ENCODE assay signal across 20 mouse cellular contexts in the genomic region with DNA sequence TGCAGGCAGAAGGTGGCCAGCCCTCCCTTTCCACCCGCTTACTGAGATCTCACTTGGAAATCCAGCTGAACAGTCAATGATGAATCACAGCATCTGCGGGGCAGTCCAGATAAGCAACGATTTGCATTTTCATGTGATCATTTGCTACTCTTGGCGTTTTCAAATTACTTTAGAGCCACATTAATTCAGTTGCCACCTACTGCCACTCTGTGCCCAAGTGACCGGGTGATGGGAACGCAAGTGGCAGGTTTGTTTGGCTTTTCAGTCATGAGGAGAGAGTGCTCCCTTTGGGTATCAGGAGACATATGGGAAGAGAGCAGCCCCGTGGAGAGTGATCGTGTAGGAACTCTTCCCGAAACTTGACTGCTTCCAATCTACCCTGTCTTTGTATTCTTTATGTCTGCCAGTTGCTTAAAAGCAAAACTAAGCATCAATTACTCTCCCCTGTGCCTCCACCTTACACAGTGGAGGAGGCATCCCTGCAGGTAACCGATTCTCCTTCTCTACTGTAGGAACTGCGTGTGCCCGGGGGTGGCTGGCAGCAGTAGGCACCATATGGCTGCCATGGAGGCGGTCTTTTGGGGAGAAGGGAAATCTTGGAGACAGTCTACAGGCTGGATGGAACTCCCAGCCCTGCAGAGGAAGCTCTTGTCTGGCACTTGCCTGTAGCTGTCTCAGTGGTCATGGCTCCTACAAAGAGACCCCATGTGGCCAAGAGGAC.
DNase-seq lines count a peak whose midpoint lies in the region; ATAC-seq and TF ChIP-seq lines count a peak whose summit lies in the region.
"Had no signal": no experiment of that assay in that cellular context is flagged by ENCODE, and none has a peak within 500 bp of the region (broad histone marks: within the 10 kb centered on the region; RNA-seq: fewer than 3 reads in every experiment).

No protein-coding gene starts in this region.

- TF ChIP-seq CTCF in cerebellum, adult 2 months (IDR thresholded peaks at IDR 0.05; ENCODE audit: borderline replicate concordance, insufficient read depth, low read depth, low read length) = no peak

- TF ChIP-seq POLR2A in cerebellum, adult 2 months (IDR thresholded peaks at IDR 0.05; ENCODE audit: borderline replicate concordance, insufficient read depth, low read length) = no peak

- no peaks in the 10 kb centered on the region for H3K27me3 ChIP-seq in cerebellum, adult 2 months (ENCODE audit: control insufficient read depth, insufficient read depth, low read length)
- H3K27me3 ChIP-seq: embryonic facial prominence, embryonic 13.5 days; kidney, embryonic 15.5 days; limb, embryonic 12.5 days; midbrain, embryonic 13.5 days had no signal

- H3K27ac ChIP-seq in cerebellum, adult 2 months (ENCODE audit: insufficient read depth, low read length) = no peak overlapping the region
- H3K27ac ChIP-seq: embryonic facial prominence, embryonic 13.5 days; hindbrain, postnatal 0 days; kidney, embryonic 15.5 days; limb, embryonic 12.5 days; midbrain, embryonic 13.5 days had no signal

- peak; percentile 83 to 87 for DNase-seq in cerebellum, adult 2 months
- DNase-seq in cerebellum, postnatal 25 days = peak; percentile 84 to 86
- peak; percentile 81 for DNase-seq in layer of hippocampus, adult 9-11 months
- DNase-seq in right cerebral cortex, postnatal 14 days = peak; percentile 50
- no peak for DNase-seq in c-Kit-positive CD71-positive TER-119-positive erythroid progenitor cells, embryonic 14.5 days (ENCODE audit: low spot score)
- DNase-seq in kidney, postnatal 10 days = no peak
- DNase-seq: adrenal gland, adult 2 months; heart, adult 18-20 months; heart, postnatal 10 days; liver, postnatal 0 days; lung, postnatal 4 days; retina, postnatal 1 day; thymus, postnatal 4 days had no signal

- H3K4me3 ChIP-seq in cerebellum, adult 2 months (replicated peaks; ENCODE audit: insufficient read depth, low read depth, low read length) = peak overlapping the region; percentile 19
- H3K4me3 ChIP-seq: embryonic facial prominence, embryonic 13.5 days; kidney, embryonic 15.5 days; limb, embryonic 12.5 days; midbrain, embryonic 13.5 days had no signal

- no peaks in the 10 kb centered on the region for H3K4me1 ChIP-seq in cerebellum, adult 2 months (ENCODE audit: control insufficient read depth, insufficient read depth, low read length)
- H3K4me1 ChIP-seq: embryonic facial prominence, embryonic 13.5 days; kidney, embryonic 15.5 days; limb, embryonic 12.5 days; midbrain, embryonic 13.5 days had no signal

- no peak for ATAC-seq in erythroblast, adult 5-6 weeks (replicated peaks; ENCODE audit: low FRiP score, poor library complexity, severe bottlenecking)
- ATAC-seq: forebrain, embryonic 14.5 days; hindbrain, postnatal 0 days; liver, postnatal 0 days; midbrain, embryonic 13.5 days had no signal

- 20% methylated on average over 13 of the region's 13 CpGs for WGBS in cerebellum, adult 2 months

Comparison
In these comparisons a context has a peak if more than half of its experiments do, and no peak if none do; other contexts are left out.
1. DNase-seq: peak in cerebellum, adult 2 months (2 of 2), cerebellum, postnatal 25 days (2 of 2), layer of hippocampus, adult 9-11 months (single experiment) and right cerebral cortex, postnatal 14 days (single experiment); none in c-Kit-positive CD71-positive TER-119-positive erythroid progenitor cells, embryonic 14.5 days (single experiment) and kidney, postnatal 10 days (single experiment).